In genomic region chr5:103104082-103104481, GRCm38 (mm10) we compare ENCODE assay signal across 24 mouse cellular contexts.
"Had no signal": no experiment of that assay in that cellular context is flagged by ENCODE, and none has a peak within 500 bp of the region (broad histone marks: within the 10 kb centered on the region; RNA-seq: fewer than 3 reads in every experiment).

No protein-coding gene starts in this region.

- H3K9me3 ChIP-seq: heart, embryonic 13.5 days; heart, embryonic 15.5 days; hindbrain, embryonic 13.5 days; hindbrain, embryonic 15.5 days; kidney, embryonic 15.5 days; limb, embryonic 10.5 days; limb, embryonic 12.5 days had no signal

- H3K27ac ChIP-seq: heart, adult 2 months; heart, embryonic 13.5 days; heart, embryonic 15.5 days; hindbrain, embryonic 13.5 days; hindbrain, embryonic 15.5 days; hindbrain, postnatal 0 days; kidney, embryonic 15.5 days; kidney, postnatal 0 days; limb, embryonic 10.5 days; limb, embryonic 12.5 days; liver, embryonic 13.5 days had no signal

- H3K4me3 ChIP-seq: heart, adult 2 months; heart, embryonic 13.5 days; heart, embryonic 15.5 days; hindbrain, embryonic 13.5 days; hindbrain, embryonic 15.5 days; kidney, embryonic 15.5 days; limb, embryonic 10.5 days; limb, embryonic 12.5 days; liver, embryonic 13.5 days had no signal

- H3K9ac ChIP-seq: heart, embryonic 13.5 days; heart, embryonic 15.5 days; hindbrain, embryonic 13.5 days; hindbrain, embryonic 15.5 days; kidney, embryonic 15.5 days; limb, embryonic 12.5 days; liver, embryonic 13.5 days had no signal

- H3K27me3 ChIP-seq: heart, embryonic 13.5 days; heart, embryonic 15.5 days; hindbrain, embryonic 13.5 days; hindbrain, embryonic 15.5 days; kidney, embryonic 15.5 days; limb, embryonic 12.5 days; liver, embryonic 13.5 days had no signal

- ATAC-seq: hindbrain, postnatal 0 days; intestine, embryonic 16.5 days had no signal

- DNase-seq: gastrocnemius, postnatal 14 days; gastrocnemius, postnatal 36 days; heart, adult 11 months; heart, adult 2 months; heart, postnatal 36 days; kidney, adult 11 months; kidney, adult 2 months; kidney, adult 9 months; kidney, postnatal 25 days; kidney, postnatal 4 days; liver; liver, embryonic 13.5 days had no signal

- H3K36me3 ChIP-seq: heart, embryonic 13.5 days; heart, embryonic 15.5 days; hindbrain, embryonic 15.5 days; kidney, embryonic 15.5 days; limb, embryonic 10.5 days; limb, embryonic 12.5 days; liver, embryonic 13.5 days had no signal

- H3K4me2 ChIP-seq: heart, embryonic 11.5 days; heart, embryonic 13.5 days; heart, embryonic 15.5 days; hindbrain, embryonic 13.5 days; hindbrain, embryonic 15.5 days; kidney, embryonic 15.5 days; limb, embryonic 12.5 days; liver, embryonic 11.5 days; liver, embryonic 13.5 days had no signal

- H3K4me1 ChIP-seq: heart, embryonic 15.5 days; hindbrain, embryonic 15.5 days; limb, embryonic 10.5 days; limb, embryonic 12.5 days; liver, embryonic 13.5 days had no signal
